Comparison of ENCODE assay signal across 8 mouse cellular contexts in the genomic region with DNA sequence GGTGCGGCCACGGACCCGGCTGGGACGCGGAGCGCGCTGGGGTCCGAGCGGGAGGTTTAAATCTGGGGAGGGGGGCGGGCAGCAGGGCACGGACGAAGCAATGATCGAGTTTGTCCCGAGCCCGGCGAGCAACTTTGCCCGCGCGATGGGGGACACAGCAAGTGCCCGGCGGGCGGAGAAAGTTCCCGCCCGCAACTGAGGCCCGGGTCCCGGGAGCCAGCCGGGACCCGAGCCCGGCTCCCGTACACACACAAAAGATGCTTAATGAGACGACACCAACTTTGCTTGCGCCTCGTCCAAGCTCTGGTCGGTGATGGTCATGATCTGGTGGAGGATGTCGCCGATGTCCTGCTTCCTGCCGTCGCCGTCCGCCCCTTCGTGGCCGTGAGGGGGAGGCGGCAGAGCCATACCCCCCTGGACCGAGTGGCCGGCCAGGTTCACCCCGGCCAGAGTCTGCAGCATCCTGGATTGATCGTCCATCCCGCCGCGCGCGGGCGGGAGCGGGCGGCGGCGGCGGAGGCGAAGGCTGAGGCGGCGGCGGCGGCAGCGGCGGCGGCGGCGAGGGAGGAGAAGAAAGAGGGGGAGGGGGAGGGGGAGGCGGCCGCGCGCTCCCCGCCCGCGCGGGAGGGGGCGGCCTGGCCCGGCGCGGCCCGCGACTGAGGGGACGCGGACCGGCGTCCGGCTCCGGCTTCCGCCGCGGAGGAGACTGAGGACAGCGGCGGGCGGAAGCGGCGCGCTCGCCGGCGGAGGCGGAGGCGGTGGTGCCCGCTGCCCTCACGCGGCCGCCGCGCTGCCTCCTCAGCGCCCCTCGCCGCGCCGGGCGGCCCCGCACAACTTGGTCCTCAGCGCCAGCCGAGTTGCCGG. TPM values are rescaled to one million over a fixed set of nuclear protein-coding genes. Genes with fewer than 3 reads are reported as not detected.
A peak's percentile ranks its signal among the peaks of the same experiment; 100 is the strongest.
DNase-seq lines count a peak whose midpoint lies in the region; ATAC-seq and TF ChIP-seq lines count a peak whose summit lies in the region.

No protein-coding gene starts in this region.

- DNase-seq in layer of hippocampus, adult 2 months (ENCODE audit: low spot score in 2 of 2): peak in 1 of 2 experiments; percentile 4
- DNase-seq in layer of hippocampus, adult 18-20 months (ENCODE audit: low spot score in 2 of 2): no peak
- DNase-seq in cerebellum, adult 18-20 months: peak; percentile 38 to 69
- DNase-seq in gastrocnemius, adult 2 months: peak; percentile 72
- peak; percentile 6 for DNase-seq in liver, adult 2 months (ENCODE audit: extremely low read depth, low read depth, low spot score)
- DNase-seq in spleen, postnatal 4 days (ENCODE audit: low spot score in 2 of 2): peak; percentile 48 to 81

- H3K4me1 ChIP-seq in liver, adult 2 months (ENCODE audit: control insufficient read depth, insufficient read depth, low read length): no peaks in the 10 kb centered on the region; the same call in 1 of the 2 replicates

- H3K9ac ChIP-seq in liver, adult 2 months (ENCODE audit: low read depth, low read length): peak overlapping the region; percentile 89

- peak overlapping the region; percentile 82; the same call in 1 of the 2 replicates for H3K27ac ChIP-seq in layer of hippocampus, adult 2 months
- peak overlapping the region; percentile 92 for H3K27ac ChIP-seq in gastrocnemius, adult 2 months
- H3K27ac ChIP-seq in liver, adult 2 months (replicated peaks; ENCODE audit: insufficient read depth, low read depth, low read length): peak overlapping the region; percentile 25

- H3K27me3 ChIP-seq in liver, adult 2 months (ENCODE audit: control insufficient read depth, insufficient read depth, low read length): no peaks in the 10 kb centered on the region

- H3K79me2 ChIP-seq in liver, adult 2 months (ENCODE audit: control insufficient read depth, insufficient read depth, low read length): no peaks in the 10 kb centered on the region

- no peak for TF ChIP-seq POLR2A in liver, adult 2 months (IDR thresholded peaks at IDR 0.05; ENCODE audit: extremely low read depth, insufficient read depth, low read length)

- peak; percentile 8 for ATAC-seq in inflammation-experienced regulatory T-cells, adult 6 months
- ATAC-seq in monocyte, adult 5-6 weeks (replicated peaks; ENCODE audit: insufficient number of reproducible peaks, low FRiP score, low TSS enrichment, poor library complexity, severe bottlenecking): 0 out of 2 replicates have a peak, but pooled peaks have one; percentile 23

- no peak for TF ChIP-seq CTCF in layer of hippocampus, adult 2 months (conservative IDR thresholded peaks at IDR 0.05)
- TF ChIP-seq CTCF in gastrocnemius, adult 2 months (IDR thresholded peaks at IDR 0.05): no peak
- no peak for TF ChIP-seq CTCF in liver, adult 2 months (IDR thresholded peaks at IDR 0.05; ENCODE audit: low read depth, low read length)

- WGBS in liver, adult 2 months: 1% methylated on average over 63 of the region's 118 CpGs

- no peaks in the 10 kb centered on the region for H3K36me3 ChIP-seq in liver, adult 2 months (ENCODE audit: control insufficient read depth, insufficient read depth, low read length)

- H3K4me3 ChIP-seq in layer of hippocampus, adult 2 months: peak overlapping the region; percentile 67
- peak overlapping the region; percentile 90 for H3K4me3 ChIP-seq in gastrocnemius, adult 2 months
- peak overlapping the region; percentile 66 for H3K4me3 ChIP-seq in liver, adult 2 months (ENCODE audit: insufficient read depth, low read depth, low read length)

- intact Hi-C loops in gastrocnemius, adult 2 months (cut with DNase I): loop anchor here (2.0 to 10.0 kb wide), 3 partner anchors 35 to 263 kb away; partner anchors contain the start of gene Mapkap1

RNA-seq across cellular contexts. Expression of gene Pbx3, which starts 1.3 kb away (rescaled TPM):
- 1 to 10 TPM; 7.0 TPM for total RNA-seq in layer of hippocampus, adult 2 months (2021)
- total RNA-seq in layer of hippocampus, adult 18-20 months (2021): 1 to 10 TPM; 7.1 to 7.6 TPM
- 1 to 10 TPM; 2.3 TPM for total RNA-seq in gastrocnemius, adult 2 months (2021)
- polyA plus RNA-seq in inflammation-experienced regulatory T-cells, adult 6 months (2017; shearing (Covaris generic)): 1 to 10 TPM; 1.2 to 3.4 (median 1.6) TPM
- 1.9 and 2.6 TPM in 2 replicates for total RNA-seq in liver, adult 2 months (2014; rRNA removed)
- 1.0 and 1.1 TPM in 2 replicates for polyA plus RNA-seq in liver, adult 2 months (2012; rRNA removed)
- total RNA-seq in monocyte, adult 5-6 weeks (2017): 15.3 to 27.0 TPM (median 24.6 TPM) in 3 replicates

RNA-seq across cellular contexts. Expression of gene Mapkap1, which starts 34.9 kb away (rescaled TPM):
- total RNA-seq in layer of hippocampus, adult 2 months (2021): 10 to 100 TPM; 67.8 to 70.3 TPM
- 10 to 100 TPM; 64.9 to 70.3 TPM for total RNA-seq in layer of hippocampus, adult 18-20 months (2021)
- total RNA-seq in gastrocnemius, adult 2 months (2021): 10 to 100 TPM; 55.1 to 69.0 TPM
- polyA plus RNA-seq in inflammation-experienced regulatory T-cells, adult 6 months (2017; shearing (Covaris generic)): 10 to 100 TPM; 16.3 to 23.3 (median 18.3) TPM
- total RNA-seq in liver, adult 2 months (2014; rRNA removed): 35.1 and 41.7 TPM in 2 replicates
- polyA plus RNA-seq in liver, adult 2 months (2012; rRNA removed): 25.4 and 31.6 TPM in 2 replicates
- 82.2 to 152 TPM (median 109 TPM) in 3 replicates for total RNA-seq in monocyte, adult 5-6 weeks (2017)

Comparison
In these comparisons a context has a peak if more than half of its experiments do, and no peak if none do; other contexts are left out.
1. DNase-seq: peak in cerebellum, adult 18-20 months (2 of 2), gastrocnemius, adult 2 months (single experiment), liver, adult 2 months (single experiment) and spleen, postnatal 4 days (2 of 2); none in layer of hippocampus, adult 18-20 months (0 of 2).
2. H3K27ac ChIP-seq: peak in every context shown above with its lines; median percentile 92 in gastrocnemius, adult 2 months; 82 in layer of hippocampus, adult 2 months; 25 in liver, adult 2 months.
3. Peak in every context shown above with its lines, with median percentiles within 50 percentile points of each other: H3K4me3 ChIP-seq.